Comparison of ENCODE assay signal across 8 mouse cellular contexts in the genomic region with DNA sequence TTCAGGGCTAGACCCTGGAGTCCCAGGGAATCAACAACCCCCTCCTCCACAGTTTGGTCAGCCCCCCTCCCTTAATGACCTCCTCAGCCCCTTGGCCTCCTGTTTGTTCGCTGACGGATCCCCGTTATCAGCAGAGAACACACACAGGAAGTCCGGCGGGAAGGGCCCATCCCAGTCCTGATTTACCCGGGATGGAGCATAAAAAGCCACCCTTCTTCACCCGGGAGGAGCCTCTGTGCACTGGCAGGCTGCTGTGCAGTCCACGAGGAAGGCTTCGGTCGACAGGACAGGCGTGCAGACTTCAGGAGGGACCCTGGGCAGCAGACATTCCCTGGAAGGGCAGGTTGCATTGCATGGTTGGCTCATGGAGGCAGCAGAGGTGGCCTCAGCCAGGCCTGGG. TPM values are rescaled to one million over a fixed set of nuclear protein-coding genes. Genes with fewer than 3 reads are reported as not detected.
DNase-seq lines count a peak whose midpoint lies in the region; ATAC-seq and TF ChIP-seq lines count a peak whose summit lies in the region.

No protein-coding gene starts in this region.

- H3K9ac ChIP-seq in forebrain, embryonic 13.5 days: no peak overlapping the region
- peak overlapping the region; percentile 66 for H3K9ac ChIP-seq in liver, postnatal 0 days (replicated peaks)

- no peaks in the 10 kb centered on the region for H3K36me3 ChIP-seq in forebrain, embryonic 10.5 days (replicated peaks)
- H3K36me3 ChIP-seq in forebrain, embryonic 13.5 days (ENCODE audit: poor library complexity, severe bottlenecking): no peaks in the 10 kb centered on the region
- H3K36me3 ChIP-seq in liver, postnatal 0 days (replicated peaks; ENCODE audit: insufficient read depth, low read length): no peaks in the 10 kb centered on the region

- H3K9me3 ChIP-seq in forebrain, embryonic 10.5 days: no peaks in the 10 kb centered on the region
- no peaks in the 10 kb centered on the region for H3K9me3 ChIP-seq in forebrain, embryonic 13.5 days (replicated peaks)
- no peaks in the 10 kb centered on the region for H3K9me3 ChIP-seq in liver, postnatal 0 days (ENCODE audit: low read length)

- 80% methylated on average over 11 of the region's 11 CpGs for WGBS in forebrain, embryonic 10.5 days
- 71% methylated on average over 11 of the region's 11 CpGs for WGBS in forebrain, embryonic 13.5 days
- 12% methylated on average over 11 of the region's 11 CpGs for WGBS in liver, postnatal 0 days (ENCODE audit: insufficient replicate concordance)

- peaks cover 9% of the 10 kb centered on the region; the same call in 1 of the 2 replicates for H3K27me3 ChIP-seq in forebrain, embryonic 10.5 days (ENCODE audit: poor library complexity, severe bottlenecking)
- H3K27me3 ChIP-seq in forebrain, embryonic 13.5 days: no peaks in the 10 kb centered on the region
- H3K27me3 ChIP-seq in liver, postnatal 0 days (ENCODE audit: insufficient read depth, low read length): 0 out of 2 replicates have a peak, but pooled peaks cover 2% of the 10 kb centered on the region

- H3K4me3 ChIP-seq in forebrain, embryonic 10.5 days: peak overlapping the region; percentile 36
- no peak overlapping the region for H3K4me3 ChIP-seq in forebrain, embryonic 13.5 days
- peak overlapping the region; percentile 36 for H3K4me3 ChIP-seq in liver, postnatal 0 days (ENCODE audit: low read depth, low read length)

- ATAC-seq in forebrain, embryonic 13.5 days: no peak
- ATAC-seq in liver, postnatal 0 days: peak; percentile 7; the same call in 1 of the 2 replicates

- no peak for TF ChIP-seq CTCF in liver, postnatal 0 days (IDR thresholded peaks at IDR 0.05; ENCODE audit: low read depth)

- DNase-seq in forebrain, embryonic 10.5 days (ENCODE audit: extremely low spot score, low spot score): no peak
- DNase-seq in gastrocnemius, postnatal 25 days: peak; percentile 68
- DNase-seq in kidney, adult 11 months: peak; percentile 80
- no peak for DNase-seq in liver, postnatal 0 days
- DNase-seq in urinary bladder, postnatal 4 days (ENCODE audit: low spot score in 2 of 2): no peak
- no peak for DNase-seq in embryo, embryonic 10.5 days (ENCODE audit: low spot score)
- DNase-seq in thymus, adult 18-20 months: no peak

- peaks cover 39% of the 10 kb centered on the region for H3K4me1 ChIP-seq in forebrain, embryonic 10.5 days
- H3K4me1 ChIP-seq in forebrain, embryonic 13.5 days: peaks cover 15% of the 10 kb centered on the region; the same call in 1 of the 2 replicates
- peaks cover 12% of the 10 kb centered on the region for H3K4me1 ChIP-seq in liver, postnatal 0 days (ENCODE audit: insufficient read depth)

- H3K27ac ChIP-seq in forebrain, embryonic 10.5 days: peak overlapping the region; percentile 63
- no peak overlapping the region for H3K27ac ChIP-seq in forebrain, embryonic 13.5 days
- peak overlapping the region; percentile 71 for H3K27ac ChIP-seq in liver, postnatal 0 days (ENCODE audit: low read depth)

- no peak for TF ChIP-seq EP300 in liver, postnatal 0 days (IDR thresholded peaks at IDR 0.05; ENCODE audit: low read depth)

- no peak overlapping the region for H3K4me2 ChIP-seq in forebrain, embryonic 13.5 days
- peak overlapping the region; percentile 22; the same call in 1 of the 2 replicates for H3K4me2 ChIP-seq in liver, postnatal 0 days (ENCODE audit: low read depth, low read length)

RNA-seq across cellular contexts. Expression of a gene that starts 2.8 kb away (rescaled TPM):
- polyA plus RNA-seq in forebrain, embryonic 10.5 days (2016; fragmentation: Nextera tagmentation; extraction: Ambion mirVana): not detected in 2 replicates
- polyA plus RNA-seq in forebrain, embryonic 13.5 days (2015; fragmentation: Nextera tagmentation; extraction: Ambion mirVana): not detected in 2 replicates
- not detected for total RNA-seq in gastrocnemius, postnatal 25 days (2021)
- polyA plus RNA-seq in liver, postnatal 0 days (2015; fragmentation: Nextera tagmentation; extraction: Ambion mirVana): not detected in 2 replicates

RNA-seq across cellular contexts. Expression of a gene that starts 3.8 kb away (rescaled TPM):
- 89.9 and 96.4 TPM in 2 replicates for polyA plus RNA-seq in forebrain, embryonic 10.5 days (2016; fragmentation: Nextera tagmentation; extraction: Ambion mirVana)
- polyA plus RNA-seq in forebrain, embryonic 13.5 days (2015; fragmentation: Nextera tagmentation; extraction: Ambion mirVana): 50.2 and 55.8 TPM in 2 replicates
- total RNA-seq in gastrocnemius, postnatal 25 days (2021): 10 to 100 TPM; 42.3 to 67.2 TPM
- polyA plus RNA-seq in liver, postnatal 0 days (2015; fragmentation: Nextera tagmentation; extraction: Ambion mirVana): 49.6 and 53.0 TPM in 2 replicates

RNA-seq across cellular contexts. Expression of a gene that starts 20.6 kb away (rescaled TPM):
- 10.1 and 10.2 TPM in 2 replicates for polyA plus RNA-seq in forebrain, embryonic 10.5 days (2016; fragmentation: Nextera tagmentation; extraction: Ambion mirVana)
- 2.5 and 3.6 TPM in 2 replicates for polyA plus RNA-seq in forebrain, embryonic 13.5 days (2015; fragmentation: Nextera tagmentation; extraction: Ambion mirVana)
- 10 to 100 TPM in 1 of 2 experiments, 1 to 10 TPM in 1; 3.0 to 14.6 TPM for total RNA-seq in gastrocnemius, postnatal 25 days (2021)
- 215 and 221 TPM in 2 replicates for polyA plus RNA-seq in liver, postnatal 0 days (2015; fragmentation: Nextera tagmentation; extraction: Ambion mirVana)

RNA-seq across cellular contexts. Expression of a gene that starts 44.6 kb away (rescaled TPM):
- polyA plus RNA-seq in forebrain, embryonic 10.5 days (2016; fragmentation: Nextera tagmentation; extraction: Ambion mirVana): 44.1 and 49.4 TPM in 2 replicates
- polyA plus RNA-seq in forebrain, embryonic 13.5 days (2015; fragmentation: Nextera tagmentation; extraction: Ambion mirVana): 81.9 and 89.4 TPM in 2 replicates
- 1 to 10 TPM; 1.3 to 2.5 TPM for total RNA-seq in gastrocnemius, postnatal 25 days (2021)
- polyA plus RNA-seq in liver, postnatal 0 days (2015; fragmentation: Nextera tagmentation; extraction: Ambion mirVana): 0.48 and 0.56 TPM in 2 replicates

Comparison
In these comparisons a context has a peak if more than half of its experiments do, and no peak if none do; other contexts are left out.
1. DNase-seq: peak in gastrocnemius, postnatal 25 days (single experiment) and kidney, adult 11 months (single experiment); none in forebrain, embryonic 10.5 days (single experiment), liver, postnatal 0 days (single experiment), urinary bladder, postnatal 4 days (0 of 2), embryo, embryonic 10.5 days (single experiment) and thymus, adult 18-20 months (0 of 2).
2. RNA of a gene that starts 20.6 kb away (polyA plus RNA-seq): 215 to 221 TPM in liver, postnatal 0 days; 10.1 to 10.2 TPM in forebrain, embryonic 10.5 days and 2.5 to 3.6 TPM in forebrain, embryonic 13.5 days; every median in the first group is over 10 times any median in the second.